Mouse (Mus musculus) layer of hippocampus, adult 8-10 months (tissue): ENCODE measurements around the gene Hspb9. TPM values are rescaled to one million over a fixed set of nuclear protein-coding genes. Genes with fewer than 3 reads are reported as not detected.

Experiments
- DNase-seq, 2 experiments: peaks; one replicate each; pipeline ENCODE4 v3.0.0; 2022; ENCODE audit warnings: low spot score in 2 of 2
- total RNA-seq, 4 experiments: library from RNA; stranded (reverse); gene quantifications; 2 replicates each; pipeline ENCODE4 v1.2.4; 2022

Gene Hspb9
- not detected for total RNA-seq

DNA sequence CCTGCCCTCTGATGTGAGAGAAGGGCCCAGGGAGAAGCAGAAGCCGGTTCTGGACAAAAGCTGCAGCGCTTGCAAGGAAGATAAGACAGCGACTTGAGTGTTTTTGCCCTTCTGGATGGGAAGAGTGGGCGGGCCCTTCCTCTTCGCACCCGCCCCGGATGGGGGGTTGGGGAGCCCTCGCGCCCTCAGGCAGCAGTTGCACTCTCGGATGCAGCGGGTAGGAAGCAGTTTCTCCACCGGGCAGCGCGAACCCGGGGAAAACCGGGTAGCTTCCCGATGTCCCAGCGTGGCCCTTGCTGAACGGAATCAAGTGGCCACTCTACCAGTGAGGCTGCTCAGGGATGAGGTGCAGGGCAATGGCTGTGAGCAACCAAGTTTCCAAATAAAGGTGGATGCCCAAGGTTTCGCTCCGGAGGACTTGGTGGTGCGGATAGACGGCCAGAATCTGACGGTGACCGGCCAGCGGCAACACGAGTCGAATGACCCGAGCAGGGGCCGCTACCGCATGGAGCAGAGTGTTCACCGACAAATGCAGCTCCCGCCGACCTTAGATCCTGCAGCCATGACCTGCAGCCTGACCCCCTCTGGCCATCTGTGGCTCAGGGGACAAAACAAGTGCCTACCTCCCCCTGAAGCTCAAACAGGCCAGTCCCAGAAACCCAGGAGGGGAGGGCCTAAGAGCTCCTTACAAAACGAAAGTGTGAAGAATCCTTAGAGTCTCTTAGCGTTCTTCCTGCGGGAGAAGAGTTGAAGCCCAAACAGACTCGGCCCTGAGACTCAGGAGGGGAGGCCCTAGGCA lies at the start of gene Hspb9:
TSS of gene Hspb9 (plus strand) at position 116 of the 799 bp plus-strand sequence.
- DNase-seq, result no peak

DNA sequence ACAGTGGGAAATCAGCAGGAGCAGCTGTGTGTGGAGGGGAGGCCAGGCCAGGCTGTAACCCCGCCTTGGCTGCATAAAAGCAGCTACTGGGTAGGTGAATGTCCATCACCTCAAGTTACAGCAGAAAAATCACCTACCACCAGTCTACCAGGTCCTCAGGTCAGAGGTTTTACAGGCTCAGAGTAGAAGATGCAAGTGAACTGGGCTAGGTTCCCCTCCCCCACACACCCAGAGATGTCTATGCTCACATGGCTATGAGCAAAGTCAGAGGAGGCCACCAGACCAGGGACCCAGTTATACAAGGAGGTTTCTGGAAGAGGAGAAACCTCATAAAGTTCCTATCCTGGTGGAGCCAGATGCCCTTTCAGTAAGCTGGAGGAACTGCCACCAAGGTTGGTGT lies 42.6 kb upstream of the Hspb9 start:
- DNase-seq, result no peak

DNA sequence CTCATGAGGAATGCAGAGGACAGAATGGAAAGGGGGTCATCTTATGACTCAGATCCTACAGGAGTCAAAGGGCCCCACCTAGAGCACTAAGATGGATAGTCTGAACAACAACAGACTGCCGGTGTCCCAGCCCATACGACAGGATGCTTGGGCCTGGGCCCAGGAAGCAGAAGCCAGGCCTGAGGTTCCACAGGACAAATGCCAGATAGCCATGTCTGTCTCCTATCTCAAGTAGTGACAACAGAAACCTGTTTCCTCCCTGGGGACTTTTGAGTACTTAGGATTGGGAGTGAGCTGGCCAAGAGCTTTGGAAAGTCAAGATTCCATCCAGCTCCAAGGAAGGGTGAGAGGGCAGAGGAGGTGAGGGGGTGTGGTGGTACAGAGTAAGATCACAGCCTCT lies 41.7 kb upstream of the Hspb9 start:
- DNase-seq, result no peak

DNA sequence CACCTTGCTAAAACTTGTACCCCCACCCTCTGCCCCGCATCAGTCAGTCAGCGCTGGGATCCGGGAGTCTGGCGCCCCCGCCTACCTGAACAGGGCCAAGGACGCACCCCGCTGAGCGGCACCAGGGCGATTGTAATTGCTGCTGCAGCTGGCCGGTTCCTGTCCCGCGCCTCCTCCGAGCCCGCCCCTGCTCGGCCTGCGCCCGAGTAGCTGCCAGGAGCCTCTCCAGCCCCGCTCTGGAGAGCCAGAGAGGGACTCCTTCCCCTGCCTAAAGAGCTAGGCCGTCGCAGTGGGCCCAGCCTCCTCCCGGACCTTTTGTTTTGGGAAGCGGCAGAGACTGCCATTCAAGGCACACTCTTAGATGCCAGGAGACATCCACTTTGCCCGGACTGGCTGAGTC lies 40.5 kb upstream of the Hspb9 start:
- no peak for DNase-seq

DNA sequence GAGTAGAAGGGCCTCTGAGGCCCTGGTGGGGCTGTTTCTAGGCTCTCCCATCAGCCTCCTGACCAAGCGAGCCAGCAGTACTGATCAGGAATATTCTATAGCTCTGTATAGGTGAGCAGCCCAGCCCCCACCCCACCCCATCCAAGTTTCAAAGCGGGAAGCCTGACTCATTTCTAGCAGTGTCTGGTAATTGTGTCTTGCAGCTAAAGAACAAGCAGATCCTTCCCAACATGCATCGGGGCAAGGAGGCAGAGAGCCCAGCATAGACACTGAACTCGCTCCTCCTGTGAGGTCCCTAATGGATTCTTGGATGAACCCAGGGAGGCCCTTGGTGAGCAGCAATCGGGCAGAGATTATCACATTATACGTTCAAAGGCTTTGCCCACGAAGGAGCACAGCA lies 35.8 kb upstream of the Hspb9 start:
- peak in 1 of 2 experiments; percentile 14 for DNase-seq

DNA sequence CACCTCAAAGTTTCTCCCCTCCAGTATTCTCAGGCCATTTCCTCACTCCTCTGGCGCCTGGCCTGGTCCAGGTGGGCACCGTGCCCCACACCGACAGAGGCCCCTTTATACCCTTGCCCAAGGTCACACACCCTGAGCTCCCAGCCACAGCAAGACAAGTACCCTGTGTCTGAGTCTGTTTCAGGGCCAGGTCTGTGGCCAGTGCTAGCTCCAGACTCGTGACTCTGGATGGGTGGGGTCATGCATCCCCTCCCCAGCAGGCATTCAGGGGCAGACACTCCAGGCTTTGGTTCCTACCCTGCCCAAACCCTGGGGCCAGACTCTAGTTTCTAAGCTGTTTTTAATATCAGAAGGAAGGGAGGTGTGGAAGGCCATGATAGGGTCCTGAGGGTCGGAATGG lies 31.8 kb upstream of the Hspb9 start:
- no peak for DNase-seq

DNA sequence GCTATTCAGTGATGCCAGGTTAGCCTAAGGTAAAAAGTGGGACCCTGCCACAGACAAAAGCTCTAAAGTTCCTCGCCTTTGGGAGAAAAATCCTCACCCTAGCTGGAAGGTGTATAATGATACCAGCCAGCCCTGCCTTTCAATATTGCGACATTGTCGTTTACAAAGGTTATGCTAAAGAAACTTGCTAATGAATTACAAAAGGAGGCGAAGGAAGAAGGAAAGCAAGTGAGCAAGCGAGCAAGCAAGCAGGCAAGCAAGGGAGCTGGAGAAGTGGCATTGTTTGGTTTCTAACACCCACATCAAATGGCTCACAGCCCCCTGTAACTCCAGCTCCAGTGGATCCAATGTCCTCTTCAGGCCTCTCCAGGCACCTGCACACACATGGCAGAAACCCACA lies 31.1 kb upstream of the Hspb9 start:
- no peak for DNase-seq

DNA sequence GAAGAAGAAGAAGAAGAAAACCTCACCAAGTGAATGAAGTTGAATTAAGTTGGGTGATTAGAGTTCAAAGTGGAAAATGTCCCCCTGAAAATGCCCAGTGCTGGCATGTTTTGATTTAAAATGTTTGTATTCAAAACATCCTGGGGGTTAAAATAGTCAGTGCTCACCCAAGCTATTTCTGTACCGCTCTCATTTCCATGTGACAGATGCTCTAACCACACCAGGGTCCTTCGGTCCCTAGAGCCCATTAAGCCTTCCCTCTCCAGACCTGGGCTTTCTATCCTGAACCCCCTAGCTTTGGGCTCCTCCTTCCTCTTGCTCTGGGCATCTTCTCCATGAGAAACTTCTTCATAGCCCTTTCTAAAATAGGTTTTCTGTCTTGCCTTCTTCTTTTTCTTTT lies 29.6 kb upstream of the Hspb9 start:
- no peak for DNase-seq

DNA sequence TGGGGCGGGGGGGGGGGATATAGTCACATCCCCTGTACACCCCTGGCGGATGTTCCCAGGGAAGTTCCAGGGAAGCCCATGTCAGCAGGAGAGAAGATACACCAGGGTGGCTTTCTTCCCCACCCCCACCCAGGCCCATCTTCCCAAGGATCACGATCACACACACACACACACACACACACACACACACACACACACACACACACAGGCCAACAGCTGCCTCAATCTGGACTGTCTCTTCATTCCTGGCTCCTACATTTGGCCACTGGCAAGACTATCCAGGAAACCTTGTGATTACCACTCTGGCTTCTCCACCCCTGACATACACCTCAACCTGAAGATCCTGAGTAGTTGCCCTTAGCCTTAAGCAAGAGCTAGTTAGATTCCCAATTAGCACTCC lies 28.3 kb upstream of the Hspb9 start:
- DNase-seq, result no peak

DNA sequence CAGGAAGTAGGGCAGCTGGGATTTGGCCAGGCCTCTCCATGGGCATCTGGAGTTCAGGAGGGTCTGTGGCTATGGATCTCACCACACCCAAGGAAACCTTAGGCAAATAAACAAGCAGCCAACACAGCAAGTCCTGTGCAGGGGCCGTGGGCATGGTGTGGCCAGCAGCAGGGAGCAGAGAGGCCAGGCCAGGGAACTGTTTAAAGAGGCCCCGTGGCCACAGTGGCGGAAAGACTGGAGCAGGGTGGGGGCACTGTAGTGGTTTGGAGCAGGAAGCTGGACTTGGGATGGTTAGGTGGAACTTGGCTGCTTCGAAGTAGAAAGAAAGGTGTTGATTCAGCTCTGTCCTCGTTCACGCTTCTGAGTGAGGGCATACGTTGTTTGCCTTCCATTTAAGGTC lies 26.4 kb upstream of the Hspb9 start:
- DNase-seq, result no peak

DNA sequence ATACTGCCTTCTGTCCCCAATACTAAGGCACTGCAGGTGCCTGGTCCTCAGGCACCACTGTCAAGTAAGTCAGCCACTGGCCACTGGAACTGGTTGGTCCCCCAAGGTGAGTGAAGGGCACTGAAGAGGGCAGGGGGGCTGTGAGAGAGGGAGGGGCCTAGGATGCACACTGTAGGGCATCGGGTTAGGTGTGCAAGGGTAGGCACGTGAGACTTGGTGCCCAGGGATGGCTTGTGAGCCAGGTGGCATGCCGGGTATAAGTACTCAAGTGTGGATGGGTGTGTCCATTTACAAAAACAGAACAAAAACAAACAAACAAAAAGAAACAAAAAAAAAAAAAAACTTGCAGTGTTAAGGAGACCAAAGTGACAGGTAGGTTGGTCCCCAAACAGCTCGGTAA lies 25.2 kb upstream of the Hspb9 start:
- no peak for DNase-seq

DNA sequence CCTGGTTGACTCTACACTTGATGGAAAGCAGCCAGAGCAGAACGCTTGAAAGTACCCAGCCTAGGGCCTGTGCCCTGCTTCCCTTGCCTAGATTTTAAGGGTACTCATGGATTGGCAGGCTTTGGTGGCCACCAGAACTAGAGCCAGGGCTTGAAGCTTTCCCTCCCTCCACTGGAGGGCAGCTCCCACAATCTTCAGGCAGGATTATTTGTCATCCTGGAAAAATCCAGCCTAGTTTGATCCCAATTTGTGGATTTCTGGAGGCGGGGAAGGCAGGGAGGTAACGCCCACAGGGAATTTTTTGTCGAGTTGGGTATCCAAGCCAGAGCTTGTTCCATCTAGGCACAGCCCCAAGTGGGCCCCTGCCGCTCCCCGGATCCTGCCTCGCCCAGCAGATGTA lies 23.3 kb upstream of the Hspb9 start:
- peak in 1 of 2 experiments; percentile 6 for DNase-seq

DNA sequence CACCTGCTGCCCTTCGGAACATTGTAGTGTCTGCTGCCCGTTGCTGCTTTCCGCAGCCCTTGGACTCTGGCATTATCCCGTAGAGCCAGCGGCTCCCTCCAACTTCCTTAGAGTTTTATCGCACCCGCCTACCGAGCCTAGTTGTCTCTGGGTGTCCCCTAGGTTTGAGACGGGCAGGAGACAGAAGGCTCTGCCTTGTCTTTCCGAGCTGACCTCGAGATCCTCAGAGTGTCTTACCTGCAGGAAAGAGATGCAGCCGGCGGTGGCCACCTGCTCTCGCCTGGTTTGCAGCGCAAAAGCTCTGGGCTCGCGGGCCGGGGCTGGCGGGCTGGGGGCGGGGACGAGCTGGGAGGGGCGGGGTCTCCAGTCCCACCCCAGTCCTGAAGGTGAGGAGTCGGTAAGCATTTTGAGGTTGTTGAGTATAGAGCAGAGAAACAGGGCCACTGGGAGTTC lies 21.5 kb upstream of the Hspb9 start, which contains the start of gene Zfp385c:
TSS of gene Zfp385c (minus strand) at position 292 of the 453 bp plus-strand sequence.
- no peak for DNase-seq

DNA sequence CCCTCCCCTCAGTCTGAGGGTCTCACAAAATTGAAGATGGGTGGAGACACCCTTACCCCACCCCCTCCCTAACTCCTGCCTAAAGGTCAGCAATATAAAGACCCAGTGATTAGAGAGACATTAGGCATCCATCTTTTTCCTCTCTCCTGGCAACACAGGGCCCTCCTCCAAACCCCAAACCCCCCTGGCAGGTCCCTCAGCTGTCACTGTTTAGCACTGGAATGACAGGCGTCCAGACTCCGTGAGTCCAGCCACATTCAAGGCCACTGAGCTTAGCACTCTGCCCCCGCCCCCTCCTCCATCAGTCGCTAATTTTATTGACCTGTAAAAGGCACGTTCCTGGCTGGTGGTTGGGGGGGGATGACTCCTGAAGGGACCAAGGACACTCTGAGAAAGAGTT lies 20.5 kb upstream of the Hspb9 start:
- no peak for DNase-seq

DNA sequence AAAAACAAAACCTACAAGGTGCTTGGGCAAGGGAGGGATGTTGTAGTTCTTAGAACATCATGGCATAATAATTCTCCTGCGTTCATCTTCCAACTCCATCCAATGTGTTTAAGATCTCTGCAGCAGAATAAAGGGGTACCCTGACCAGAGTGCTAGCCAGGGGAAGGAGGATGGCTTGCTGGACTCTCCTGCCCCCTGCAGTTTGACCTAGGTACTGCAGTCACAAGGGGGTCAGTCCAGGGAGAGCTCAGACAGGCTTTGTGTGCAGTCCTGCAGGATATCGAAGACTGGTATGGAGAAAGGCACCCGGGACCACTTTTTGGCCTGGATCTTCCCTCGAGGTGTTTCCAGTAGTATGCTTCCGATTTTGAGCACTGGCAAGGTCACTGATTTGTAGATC lies 18.7 kb upstream of the Hspb9 start:
- DNase-seq, result peak in 1 of 2 experiments; percentile 78

DNA sequence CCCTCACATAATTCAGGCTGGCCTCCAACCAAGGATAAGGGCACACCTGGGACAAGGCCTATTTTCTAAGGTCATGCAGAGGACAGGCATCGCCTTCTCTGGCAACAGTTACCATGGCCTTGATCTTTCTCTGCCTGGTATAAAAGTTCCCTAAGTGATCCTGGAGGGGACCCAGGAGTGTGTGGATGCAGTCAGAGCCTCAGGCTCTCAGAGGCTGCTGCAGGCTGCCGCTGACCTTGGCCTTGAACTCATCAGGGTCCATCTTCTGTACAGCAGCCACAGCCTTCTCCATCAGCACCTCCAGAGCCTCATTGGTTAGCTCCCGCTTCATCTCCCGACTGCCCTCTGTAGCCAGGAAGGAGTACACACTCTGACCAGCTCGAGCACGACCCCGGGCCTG lies 15.7 kb upstream of the Hspb9 start:
- DNase-seq, result no peak

DNA sequence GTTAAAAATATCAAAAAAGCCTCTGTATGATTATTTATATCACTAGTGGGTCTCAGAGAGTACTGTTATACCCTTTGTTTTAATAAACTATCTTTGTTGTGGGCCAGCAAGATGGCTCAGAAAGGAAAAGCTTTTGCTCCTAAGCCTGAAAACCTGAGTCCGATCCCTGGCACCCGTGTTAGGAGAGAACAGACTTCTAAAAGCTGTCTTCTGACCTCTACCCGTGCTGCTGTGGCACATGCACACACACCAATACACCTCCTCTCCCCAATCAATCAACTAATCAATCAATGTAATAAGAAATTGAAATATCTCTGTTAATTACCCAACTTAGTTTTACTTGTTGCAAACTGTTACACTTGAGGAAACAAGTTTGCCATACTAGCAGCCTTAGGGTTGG lies 12.9 kb upstream of the Hspb9 start:
- no peak for DNase-seq

DNA sequence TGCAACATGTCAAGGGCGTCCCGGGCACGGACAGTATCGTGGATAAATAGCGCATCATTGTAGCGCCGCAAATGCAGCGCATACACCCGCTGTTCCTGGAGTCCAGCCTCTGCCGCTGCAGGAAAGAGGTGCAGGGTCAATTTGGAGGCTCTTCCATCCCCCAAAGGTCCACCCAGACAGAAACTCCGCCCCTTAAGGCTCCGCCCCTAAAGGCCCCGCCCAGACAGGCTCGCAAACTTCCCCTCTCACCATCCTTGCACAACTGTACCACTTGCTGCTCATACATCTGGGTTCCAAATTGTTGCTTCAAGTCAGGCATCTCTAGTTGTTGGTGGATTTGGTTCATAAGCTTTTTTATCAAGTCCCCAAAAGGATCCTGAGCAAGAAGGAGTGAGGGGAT lies 12.3 kb upstream of the Hspb9 start:
- no peak for DNase-seq

DNA sequence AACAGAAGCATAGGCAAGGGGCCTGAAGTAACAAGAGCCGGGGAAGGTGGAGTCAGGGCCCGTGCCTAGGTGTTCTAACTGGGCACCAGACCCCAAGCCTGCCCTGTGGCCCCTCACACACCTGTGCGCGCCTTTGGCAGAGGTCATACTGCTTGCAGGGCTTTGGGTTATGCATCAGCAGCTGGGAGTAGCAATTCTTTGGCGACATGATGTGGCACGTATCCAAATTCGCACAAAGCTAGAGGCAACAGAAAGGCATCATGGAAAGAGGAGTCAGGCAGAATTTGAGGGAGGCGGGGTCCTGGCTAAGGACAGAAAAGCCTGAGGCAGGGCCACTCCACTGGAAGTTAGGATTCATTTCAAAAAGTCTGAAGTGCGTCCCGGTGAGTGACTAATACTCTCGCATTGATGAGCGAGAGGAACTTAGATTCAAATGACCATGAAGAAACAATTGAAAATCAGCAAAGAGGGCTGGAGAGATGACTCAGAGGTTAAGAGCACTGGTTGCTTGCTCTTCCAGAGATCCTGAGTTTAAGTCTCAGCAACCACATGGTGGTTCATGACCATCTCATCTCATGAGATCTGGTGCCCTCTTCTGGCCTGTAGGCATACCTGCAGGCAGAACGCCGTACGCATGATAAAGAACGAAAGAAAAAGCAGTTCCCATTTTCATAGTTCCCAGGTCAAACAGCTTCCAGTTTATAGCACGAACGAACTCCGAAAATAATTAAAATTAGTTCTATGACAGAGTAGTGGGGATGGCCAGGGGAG lies 11.4 kb upstream of the Hspb9 start:
- peak in 1 of 2 experiments; percentile 57 for DNase-seq

DNA sequence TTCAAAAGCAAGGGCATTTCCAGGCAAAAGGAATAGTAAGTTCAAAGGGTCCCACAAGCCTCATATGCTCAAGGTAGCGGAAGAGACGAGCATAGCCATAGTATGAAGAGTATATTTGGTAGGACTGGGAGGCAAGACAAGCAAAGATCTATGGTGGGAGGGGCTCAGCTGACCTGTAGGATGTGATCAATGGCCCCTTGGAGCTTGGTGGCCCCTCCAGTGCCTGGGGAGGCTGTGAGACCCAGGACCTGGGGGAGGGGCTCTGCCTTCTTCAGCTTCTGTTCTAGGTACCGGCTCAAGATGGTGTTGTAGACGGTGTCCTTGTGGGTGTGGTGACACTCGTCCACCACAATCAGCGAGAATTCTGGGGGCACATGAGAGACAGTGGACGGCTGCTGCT lies 10.7 kb upstream of the Hspb9 start:
- no peak for DNase-seq

DNA sequence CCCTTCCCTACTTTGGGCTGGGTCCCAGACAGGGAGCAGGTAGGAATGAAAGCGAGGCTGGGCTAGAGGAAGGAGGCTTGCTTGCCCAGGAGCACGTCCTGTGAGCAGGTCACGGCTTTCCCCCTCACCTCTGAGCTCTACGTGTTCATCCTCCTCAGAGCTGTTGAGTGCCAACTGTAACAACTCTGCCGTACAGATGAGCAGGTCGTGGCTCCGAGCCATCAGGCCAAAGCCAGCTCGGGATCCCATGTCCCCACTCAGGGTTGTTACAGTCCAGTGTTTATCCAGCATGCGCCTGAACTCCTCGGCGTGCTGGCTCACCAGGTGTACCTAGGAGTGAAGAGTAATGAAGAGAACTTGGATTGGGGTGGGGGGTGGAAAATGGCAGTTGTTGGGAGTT lies 10.3 kb upstream of the Hspb9 start:
- DNase-seq, result no peak

DNA sequence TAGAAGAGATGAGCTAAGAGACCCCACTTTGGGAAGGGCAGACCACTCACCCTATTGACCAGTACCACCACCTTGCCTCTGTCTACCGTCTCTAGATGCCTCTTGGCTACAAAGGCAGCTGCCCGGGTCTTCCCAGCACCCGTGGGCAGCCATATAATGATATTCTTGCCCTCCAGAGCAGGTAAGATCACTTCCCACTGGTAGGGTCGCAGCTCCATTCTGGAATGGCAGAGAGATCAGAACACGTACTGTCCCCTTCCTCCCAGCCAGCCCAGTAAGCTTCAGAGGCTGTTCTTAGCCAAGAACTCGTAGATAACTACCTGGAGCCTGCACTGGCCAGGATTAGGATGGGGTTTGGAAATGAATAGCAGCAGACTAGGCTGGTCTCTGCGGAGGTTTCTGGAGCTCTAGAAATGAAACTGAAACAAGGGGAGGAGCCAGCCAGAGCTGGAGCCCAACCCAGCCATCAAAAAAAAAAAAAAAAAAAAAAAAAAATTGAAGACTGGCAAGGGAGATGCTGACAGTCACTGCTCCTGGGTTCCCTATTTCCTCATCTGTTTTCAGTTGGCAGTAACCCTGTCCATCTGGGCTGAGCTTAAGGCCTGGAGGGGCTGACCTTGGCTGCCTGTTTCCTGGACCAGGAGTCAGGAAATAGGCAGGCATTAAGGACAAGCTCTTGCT lies 9.7 kb upstream of the Hspb9 start, which contains the start of gene Dhx58:
TSS of gene Dhx58 (minus strand) at position 421 of the 681 bp plus-strand sequence.
- DNase-seq, result no peak
